Mouse (Mus musculus): ENCODE measurements around the gene Rnf208.
A peak's percentile ranks its signal among the peaks of the same experiment; 100 is the strongest.

Rnf208 gene

GRCm38 (mm10) chr2:25224766-25225752, 17.0 kb upstream of the Rnf208 start:
- DNase-seq (ENCODE audit: low read depth, low spot score) = peak; percentile 99

GRCm38 (mm10) chr2:25225811-25226379, 16.2 kb upstream of the Rnf208 start:
- DNase-seq (ENCODE audit: low read depth, low spot score) = no peak

- no peak for DNase-seq (ENCODE audit: low read depth, low spot score)
These were observed 15.2 kb upstream of the Rnf208 start for GRCm38 (mm10) chr2:25226864-25227263.

- no peak for DNase-seq (ENCODE audit: low read depth, low spot score)
These were observed 14.6 kb upstream of the Rnf208 start for GRCm38 (mm10) chr2:25227406-25227805.

- DNase-seq (ENCODE audit: low read depth, low spot score) = peak; percentile 87
These were observed 13.6 kb upstream of the Rnf208 start for GRCm38 (mm10) chr2:25228431-25228889.

- no peak for DNase-seq (ENCODE audit: low read depth, low spot score)
These were observed 13.0 kb upstream of the Rnf208 start for GRCm38 (mm10) chr2:25228995-25229530.

GRCm38 (mm10) chr2:25229582-25229981, 12.5 kb upstream of the Rnf208 start:
- no peak for DNase-seq (ENCODE audit: low read depth, low spot score)

- DNase-seq (ENCODE audit: low read depth, low spot score) = no peak
These were observed 11.5 kb upstream of the Rnf208 start for GRCm38 (mm10) chr2:25230581-25230980.

- no peak for DNase-seq (ENCODE audit: low read depth, low spot score)
These were observed 11.0 kb upstream of the Rnf208 start for GRCm38 (mm10) chr2:25231038-25231437.

- DNase-seq (ENCODE audit: low read depth, low spot score) = no peak
These were observed 8.6 kb upstream of the Rnf208 start for GRCm38 (mm10) chr2:25233421-25233820.

GRCm38 (mm10) chr2:25234050-25234449, 8.0 kb upstream of the Rnf208 start, which contains the start of gene Slc34a3:
Slc34a3 (minus strand) TSS chr2:25234364.
- no peak for DNase-seq (ENCODE audit: low read depth, low spot score)

- DNase-seq (ENCODE audit: low read depth, low spot score) = no peak
These were observed 7.4 kb upstream of the Rnf208 start for GRCm38 (mm10) chr2:25234551-25235220.

GRCm38 (mm10) chr2:25236614-25237013, 5.4 kb upstream of the Rnf208 start, which contains the start of gene Rnf224:
Rnf224 (minus strand) TSS chr2:25236787.
- DNase-seq (ENCODE audit: low read depth, low spot score) = no peak

GRCm38 (mm10) chr2:25237522-25237921, 4.5 kb upstream of the Rnf208 start:
- DNase-seq (ENCODE audit: low read depth, low spot score) = no peak

- no peak for DNase-seq (ENCODE audit: low read depth, low spot score)
These were observed 3.9 kb upstream of the Rnf208 start for GRCm38 (mm10) chr2:25238106-25238505.

- no peak for DNase-seq (ENCODE audit: low read depth, low spot score)
These were observed 2.3 kb upstream of the Rnf208 start for GRCm38 (mm10) chr2:25239766-25240165.

- DNase-seq (ENCODE audit: low read depth, low spot score) = no peak
These were observed 1.7 kb upstream of the Rnf208 start for GRCm38 (mm10) chr2:25240310-25240709.

- DNase-seq (ENCODE audit: low read depth, low spot score) = peak; percentile 79
These were observed 1.2 kb upstream of the Rnf208 start for GRCm38 (mm10) chr2:25240723-25241437.

- DNase-seq (ENCODE audit: low read depth, low spot score) = no peak
These were observed 648 bp upstream of the Rnf208 start for GRCm38 (mm10) chr2:25241438-25241775.

GRCm38 (mm10) chr2:25243342-25243741, 1.3 kb downstream of the Rnf208 start:
- no peak for DNase-seq (ENCODE audit: low read depth, low spot score)

GRCm38 (mm10) chr2:25244144-25244543, 2.1 kb downstream of the Rnf208 start:
- DNase-seq (ENCODE audit: low read depth, low spot score) = no peak

All from mesoderm, embryonic 11.5 days (tissue).